Mouse (Mus musculus) urinary bladder, postnatal 36 days (tissue): ENCODE results near the gene Plch2.

Experiments used
- DNase-seq, 2 experiments: peaks; one replicate each; pipeline ENCODE4 v3.0.0; 2022; ENCODE audit warnings: low spot score in 2 of 2, mixed read lengths in 1 of 2

The Plch2 gene

DNA sequence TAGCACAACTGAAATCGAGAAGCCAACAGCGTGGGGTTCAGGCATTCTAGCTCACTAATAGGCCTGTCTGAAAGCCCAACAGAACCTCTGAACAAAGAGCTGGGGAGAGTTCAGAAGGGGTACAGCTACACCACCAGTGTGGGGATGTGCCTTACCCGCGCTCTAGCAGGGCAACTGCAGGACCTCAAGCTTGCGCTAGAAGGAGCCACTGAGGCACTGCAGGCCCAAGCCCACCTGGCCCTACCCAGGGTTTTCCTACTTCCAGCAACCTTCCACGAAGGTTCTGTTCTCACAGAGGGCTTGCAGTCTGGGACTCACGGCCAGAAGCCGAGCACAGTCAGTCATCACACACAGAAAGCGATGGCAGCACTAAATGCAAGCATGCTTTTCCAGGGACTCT, 18.6 kb upstream of the Plch2 start:
- DNase-seq = no peak

- DNase-seq = no peak
Observed at GRCm38 (mm10) chr4:155074418-155074817, 17.8 kb upstream of the Plch2 start.

- no peak for DNase-seq
Observed at GRCm38 (mm10) chr4:155070921-155071320, 14.3 kb upstream of the Plch2 start.

DNA sequence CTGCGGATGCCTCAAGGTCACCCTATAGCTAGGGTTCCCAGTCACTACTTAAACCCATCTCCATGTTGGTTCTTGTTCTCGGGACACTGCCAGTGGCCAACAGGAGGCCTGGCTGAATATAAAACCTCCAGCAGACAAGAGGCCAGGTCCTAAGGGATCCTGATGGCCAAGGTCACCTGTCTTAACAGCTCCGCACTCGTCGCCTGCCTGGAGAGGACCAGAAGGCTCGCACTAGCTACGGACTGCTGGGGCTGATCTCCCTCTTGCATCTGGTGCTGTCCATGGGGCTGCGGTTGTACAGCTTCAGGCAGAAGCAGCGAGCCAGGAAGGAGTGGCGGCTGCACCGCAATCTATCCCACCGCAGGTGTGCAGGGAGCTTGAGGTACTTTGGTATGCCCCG, 13.6 kb upstream of the Plch2 start:
- DNase-seq = no peak

DNA sequence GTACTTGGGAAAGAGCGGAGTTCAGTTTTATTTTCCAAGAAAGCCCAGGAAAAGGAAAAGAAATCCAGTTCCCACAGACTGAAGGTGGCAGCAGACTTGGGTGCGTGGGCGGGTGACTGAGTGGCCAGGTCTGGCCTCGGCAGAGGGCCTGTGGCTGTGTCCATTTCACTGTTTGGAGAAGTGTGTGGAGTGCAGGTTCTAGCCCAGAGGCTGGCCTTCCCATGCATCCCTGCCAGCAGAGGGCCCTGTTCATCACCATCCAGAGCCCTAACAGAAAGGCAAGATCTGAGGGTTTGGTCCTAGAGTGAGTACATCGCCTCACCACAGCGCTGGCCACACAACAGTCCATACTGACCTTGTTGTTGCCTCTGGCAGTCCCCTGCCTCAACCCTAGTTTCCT, 12.6 kb upstream of the Plch2 start:
- no peak for DNase-seq

GRCm38 (mm10) chr4:155068357-155068972, 11.9 kb upstream of the Plch2 start:
- no peak for DNase-seq

- peak; percentile 96 to 97 for DNase-seq
Observed at GRCm38 (mm10) chr4:155066834-155067522, 10.4 kb upstream of the Plch2 start, which contains the start of gene Pex10. TSS of gene Pex10 (plus strand) at chr4:155067016.

- DNase-seq = peak; percentile 82 to 87
Observed at GRCm38 (mm10) chr4:155065970-155066833, 9.6 kb upstream of the Plch2 start.

GRCm38 (mm10) chr4:155064474-155064873, 7.9 kb upstream of the Plch2 start:
- no peak for DNase-seq

DNA sequence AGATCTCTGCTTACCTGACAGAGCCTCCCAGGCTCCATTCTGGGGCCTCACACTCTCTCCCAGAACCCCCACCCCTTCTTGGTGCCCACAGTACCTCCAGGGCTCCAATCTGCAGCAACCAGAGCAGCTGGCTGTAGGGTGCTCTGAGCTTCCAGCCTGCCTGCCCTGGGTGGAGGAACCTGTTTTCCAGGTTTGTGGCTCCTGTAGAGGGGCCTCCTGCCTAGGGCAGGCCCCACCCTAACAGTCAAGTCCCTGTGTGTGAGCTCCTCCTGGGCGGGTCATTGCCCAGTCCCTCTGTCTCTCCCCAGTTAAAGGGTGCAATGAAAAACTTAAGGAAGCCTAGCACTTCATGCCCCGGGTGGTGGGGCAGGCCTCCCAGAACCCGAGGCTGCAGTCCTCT, 7.3 kb upstream of the Plch2 start:
- DNase-seq = peak; percentile 65 to 79

GRCm38 (mm10) chr4:155058325-155058724, 1.7 kb upstream of the Plch2 start:
- DNase-seq = peak; percentile 70 to 75

GRCm38 (mm10) chr4:155050116-155050515, 6.5 kb downstream of the Plch2 start:
- no peak for DNase-seq

GRCm38 (mm10) chr4:155046636-155047035, 9.9 kb downstream of the Plch2 start:
- DNase-seq = no peak

- DNase-seq = no peak
Observed at GRCm38 (mm10) chr4:155043289-155043625, 13.3 kb downstream of the Plch2 start.

DNA sequence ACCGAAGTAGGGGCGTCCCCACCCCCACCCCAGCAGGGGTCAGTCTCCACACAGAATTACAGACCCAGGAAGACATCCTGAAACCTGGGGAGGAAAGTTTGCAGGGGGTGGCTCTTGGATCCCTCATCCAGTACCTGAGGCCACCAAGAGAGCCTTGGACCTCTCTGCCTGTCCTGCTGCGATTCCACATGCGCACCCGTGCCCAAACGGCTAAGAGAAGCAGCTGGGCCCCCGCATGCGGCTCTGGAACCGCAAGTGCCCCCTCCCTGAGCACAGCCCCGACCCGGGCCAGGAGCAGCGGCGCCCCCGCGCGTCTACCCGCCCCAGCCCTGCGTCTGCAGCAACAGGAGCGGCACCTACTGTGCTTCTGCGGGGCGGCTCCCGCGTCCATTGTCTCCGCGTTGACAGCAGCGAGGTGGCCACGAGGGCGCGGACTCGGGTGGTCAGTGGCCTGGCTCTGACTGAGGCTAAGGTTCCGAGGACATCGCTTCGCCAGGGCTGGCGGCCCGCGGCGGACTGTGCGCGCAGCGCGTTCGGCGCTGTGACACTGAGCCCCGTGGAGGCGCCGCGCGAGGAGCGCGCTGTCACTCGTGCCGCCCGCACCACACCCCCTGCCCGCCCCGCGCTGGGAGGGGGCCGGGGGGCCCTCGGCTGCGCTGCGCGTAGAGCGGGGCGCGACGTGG, 13.8 kb downstream of the Plch2 start:
- no peak for DNase-seq

GRCm38 (mm10) chr4:155040696-155041095, 15.9 kb downstream of the Plch2 start:
- no peak for DNase-seq

GRCm38 (mm10) chr4:155040197-155040596, 16.4 kb downstream of the Plch2 start:
- DNase-seq = no peak

GRCm38 (mm10) chr4:155034787-155035186, 21.8 kb downstream of the Plch2 start:
- no peak for DNase-seq

- no peak for DNase-seq
Observed at GRCm38 (mm10) chr4:155034202-155034601, 22.4 kb downstream of the Plch2 start.

DNA sequence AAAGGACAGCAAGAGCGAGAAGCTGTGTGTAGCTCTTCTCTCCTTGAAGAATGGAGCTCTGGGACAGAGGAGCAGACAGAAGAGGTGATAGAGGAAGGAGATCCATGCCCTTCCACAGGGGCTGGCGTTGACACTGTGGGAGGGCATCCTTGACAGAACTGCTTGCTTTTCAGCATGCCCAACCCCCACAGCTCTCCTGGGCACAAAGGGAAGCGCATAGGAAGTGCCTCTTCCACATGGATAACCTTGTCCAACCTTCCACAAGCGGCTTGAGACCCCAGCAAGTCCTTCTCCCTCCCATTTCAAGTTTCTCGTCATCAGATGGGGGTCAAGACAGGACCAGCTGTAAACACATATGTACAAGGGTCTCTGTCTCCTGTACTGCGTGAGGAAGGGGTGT, 23.5 kb downstream of the Plch2 start:
- no peak for DNase-seq

DNA sequence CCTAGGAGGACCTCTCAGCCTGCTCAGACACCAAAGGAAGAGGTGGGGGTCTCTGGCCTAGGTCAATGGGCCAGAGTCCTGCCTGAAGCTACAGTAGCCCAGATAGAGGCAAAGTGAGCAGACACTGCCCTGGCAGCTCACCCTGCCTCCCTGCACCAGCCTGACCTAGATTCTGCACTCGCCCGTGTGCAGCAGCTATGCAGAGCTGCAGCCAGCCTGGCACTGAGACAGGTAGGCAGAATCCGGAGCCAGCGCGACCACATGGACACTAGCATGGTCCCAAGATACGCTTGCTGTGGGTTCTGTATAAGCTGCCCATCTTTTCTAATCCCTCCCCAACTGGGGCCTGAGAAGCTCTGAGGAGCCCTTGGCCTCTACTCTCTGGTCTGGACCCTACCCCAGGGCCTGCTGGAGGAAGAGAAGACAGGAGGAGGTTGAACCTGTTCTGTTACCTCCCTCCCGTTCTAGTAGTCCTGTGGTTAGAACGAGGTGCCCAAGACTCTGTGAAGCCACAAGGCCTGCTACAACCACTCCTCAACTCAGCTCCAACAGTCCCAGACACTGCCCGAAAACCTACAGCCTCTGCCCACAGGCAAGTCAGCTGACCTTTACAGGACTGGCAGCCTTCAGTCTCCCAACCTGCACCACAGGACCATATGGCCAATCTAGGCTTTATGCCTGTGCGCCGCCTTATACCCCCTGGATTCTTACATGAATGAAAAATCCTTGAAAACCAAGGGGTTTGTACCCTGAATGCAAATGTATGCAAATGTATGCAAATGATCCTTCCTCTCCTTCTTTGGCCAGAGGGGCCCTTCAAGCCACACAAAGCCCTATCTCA, 32.2 kb downstream of the Plch2 start:
- no peak for DNase-seq
